Mouse (Mus musculus) monocyte, adult 5-6 weeks (primary cell): ENCODE results near the gene Map1b. TPM values are rescaled to one million over a fixed set of nuclear protein-coding genes. Genes with fewer than 3 reads are reported as not detected.

Experiments
- ATAC-seq: fragments of 153-309, 156-312 bp; replicated peaks from 2 replicates; pipeline ENCODE4 v1.8.0; 2017; ENCODE audit warnings: mild to moderate bottlenecking; ENCODE audit not compliant: low TSS enrichment, insufficient number of reproducible peaks, severe bottlenecking, poor library complexity, low FRiP score
- total RNA-seq: library from RNA; stranded (forward); fragments of 200-1000, 200-491, 200-594 nt; gene quantifications from 3 replicates; pipeline ENCODE4 v1.2.3, GENCODE M21; 2017

Map1b gene
- total RNA-seq, 1 experiment from 2014 or later = 0.19 TPM

DNA sequence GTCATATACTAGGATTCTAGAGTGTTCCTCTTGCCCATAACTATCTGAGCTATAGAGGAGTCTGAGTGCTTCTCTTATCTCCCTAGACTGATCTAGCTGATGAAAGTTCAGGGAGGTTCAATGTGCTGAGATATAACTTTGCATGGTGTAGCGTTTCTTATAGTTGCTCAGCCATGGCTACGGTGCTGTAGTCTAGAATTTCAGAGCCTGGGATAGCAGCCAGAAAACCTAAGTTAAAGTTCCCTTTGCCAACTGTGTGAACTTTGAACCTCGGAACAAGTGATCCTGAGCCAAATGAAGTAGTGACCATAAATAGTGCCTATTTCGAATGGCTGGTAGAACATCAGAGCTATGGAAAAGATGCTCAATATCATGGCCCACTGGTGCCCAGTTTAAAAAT, 56.7 kb downstream of the Map1b start:
- no peak for ATAC-seq

DNA sequence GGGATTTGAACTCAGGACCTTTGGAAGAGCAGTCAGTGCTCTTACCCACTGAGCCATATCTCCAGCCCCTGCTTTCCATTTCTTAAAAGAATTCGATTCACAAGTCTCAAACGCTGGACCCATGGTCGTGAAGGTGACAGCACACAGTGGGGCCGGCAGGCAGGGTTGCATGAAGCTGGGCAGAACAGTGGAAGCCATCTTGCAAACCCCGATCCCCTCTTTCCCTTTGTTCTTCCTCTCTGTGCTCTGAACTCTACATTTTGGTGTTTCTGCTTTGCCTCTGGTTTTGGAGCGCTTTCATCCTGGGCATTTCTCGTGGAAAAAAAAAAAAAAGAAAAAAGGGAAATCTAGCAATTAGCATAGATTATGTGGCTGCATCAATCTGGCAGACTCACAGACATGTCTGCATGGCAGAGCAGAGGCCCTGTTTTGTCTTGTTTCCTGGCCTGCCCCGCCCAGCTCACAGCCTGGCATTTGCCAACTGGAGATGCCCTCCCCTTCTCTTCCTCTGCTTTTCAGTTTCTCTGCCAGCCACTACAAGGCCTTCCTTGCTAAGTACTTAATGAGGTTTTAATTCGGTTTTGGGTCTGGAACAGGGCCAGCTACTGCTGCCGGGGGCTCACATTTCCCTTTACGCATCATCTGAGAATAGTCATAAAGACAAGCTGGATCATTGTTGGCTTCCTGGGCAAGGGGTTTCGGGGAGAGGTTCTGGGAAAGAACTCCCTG, 57.5 kb downstream of the Map1b start:
- no peak for ATAC-seq

DNA sequence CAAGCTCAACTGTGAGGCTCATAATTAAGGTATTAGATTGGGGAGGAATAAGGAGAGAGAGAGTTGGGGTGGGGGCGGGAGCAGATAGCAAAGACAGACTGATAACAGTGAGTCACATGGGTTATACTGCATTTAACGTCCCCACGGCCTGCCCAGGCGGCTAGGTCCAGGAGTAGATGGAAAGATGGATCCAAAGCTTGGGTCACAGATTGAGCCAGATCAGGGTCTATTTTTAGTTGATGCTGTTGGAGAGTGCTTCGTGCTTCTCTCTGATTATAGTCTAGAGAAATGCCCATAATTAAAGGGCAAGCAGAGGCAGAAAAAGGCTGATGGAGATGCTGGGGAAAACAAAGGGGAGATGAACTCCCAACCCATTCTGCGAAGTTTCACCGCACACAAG, 61.4 kb downstream of the Map1b start:
- ATAC-seq = no peak

DNA sequence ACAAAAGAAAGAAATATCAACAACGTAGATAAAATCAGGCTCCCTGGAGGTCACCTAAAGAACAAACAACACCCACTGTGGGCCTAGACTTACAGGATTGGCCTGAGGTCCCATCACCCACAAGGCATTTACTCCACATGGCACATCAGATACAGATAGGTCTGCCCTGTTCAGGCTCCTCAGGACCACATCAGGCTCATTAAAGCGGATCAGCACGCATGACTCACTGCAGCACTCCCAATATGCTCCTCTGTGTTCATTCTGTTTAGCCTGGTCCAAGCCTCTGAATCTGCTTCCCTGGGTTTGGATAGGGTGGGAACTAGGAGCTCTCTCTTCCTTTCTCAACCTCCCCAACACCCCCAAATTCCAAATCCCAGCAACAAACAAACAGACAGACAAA, 63.9 kb downstream of the Map1b start:
- ATAC-seq = no peak

DNA sequence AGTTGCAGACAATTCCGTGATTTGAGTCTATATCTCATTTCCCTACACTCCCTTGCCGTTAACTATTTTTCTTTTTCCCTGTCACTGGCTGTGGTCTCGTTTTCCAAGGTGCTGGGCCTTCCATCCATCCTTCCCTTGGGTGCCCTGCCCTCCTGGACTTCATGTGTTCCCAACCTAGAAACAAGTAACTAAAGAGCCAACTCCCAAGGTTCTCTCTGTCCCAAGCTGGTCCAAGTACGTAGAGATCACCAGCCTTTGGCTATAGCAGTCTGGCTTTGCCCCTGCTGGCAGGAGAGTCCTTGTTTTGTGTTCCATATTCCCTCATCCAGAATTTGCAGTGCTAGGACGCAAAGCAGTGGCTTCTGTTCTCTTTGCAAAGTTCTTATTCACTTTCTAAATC, 65.1 kb downstream of the Map1b start:
- no peak for ATAC-seq

DNA sequence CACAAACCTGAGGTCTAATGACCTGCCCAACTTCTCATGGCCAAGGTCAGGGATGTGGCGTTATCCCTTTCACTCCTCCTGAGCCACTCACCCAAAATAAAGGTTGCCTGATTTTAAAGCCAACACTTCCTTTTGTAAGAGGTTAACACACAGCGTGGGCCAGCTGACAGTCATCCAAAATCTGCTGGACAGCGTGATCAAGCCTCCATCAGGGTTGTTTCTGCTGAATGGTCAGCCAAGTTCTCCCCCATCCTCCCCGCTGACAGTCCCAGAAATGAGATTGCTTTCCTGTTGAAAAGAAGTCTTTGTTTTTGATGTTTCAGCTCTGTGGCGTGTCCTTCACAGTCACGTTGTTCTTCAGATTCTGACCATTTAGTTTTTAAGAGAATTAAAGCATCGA, 65.6 kb downstream of the Map1b start:
- no peak for ATAC-seq

DNA sequence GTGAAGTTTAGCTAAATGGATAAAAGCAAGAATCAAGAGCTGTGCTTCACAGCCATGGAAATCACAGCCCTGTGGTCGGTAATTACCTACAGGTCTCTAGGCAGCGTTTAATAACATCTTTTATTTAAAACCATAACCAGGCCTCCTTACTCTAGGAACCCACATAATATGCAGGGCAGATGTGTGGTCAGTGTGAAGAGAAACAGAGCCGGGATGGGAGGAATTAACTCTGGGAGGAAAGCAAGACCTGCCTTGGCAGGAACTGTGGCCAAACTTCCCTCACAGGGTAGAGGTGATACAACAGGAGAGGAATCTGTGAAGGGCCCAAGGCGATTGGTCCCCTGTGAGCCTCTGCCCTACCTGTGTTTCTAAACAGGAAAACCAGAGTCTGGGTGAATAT, 66.8 kb downstream of the Map1b start:
- no peak for ATAC-seq

DNA sequence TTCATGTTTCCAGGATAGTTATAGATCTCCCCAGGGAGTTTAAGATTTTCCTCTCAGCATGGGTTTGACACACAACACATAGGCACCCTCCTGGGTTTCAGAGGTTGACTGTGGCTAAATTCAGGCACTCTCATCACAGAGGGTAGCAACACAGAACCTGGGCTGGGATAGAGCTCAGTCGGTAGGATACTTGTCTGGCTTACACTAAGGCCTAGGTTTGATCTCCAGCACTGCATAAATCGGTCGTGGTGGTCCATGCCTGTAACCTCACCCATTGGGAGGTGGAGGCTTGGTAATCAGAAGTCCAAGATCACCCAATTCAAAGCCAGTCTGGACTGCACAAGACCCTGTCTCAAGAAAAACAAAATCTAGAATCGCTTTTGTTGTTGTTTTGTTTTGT, 68.1 kb downstream of the Map1b start:
- no peak for ATAC-seq

DNA sequence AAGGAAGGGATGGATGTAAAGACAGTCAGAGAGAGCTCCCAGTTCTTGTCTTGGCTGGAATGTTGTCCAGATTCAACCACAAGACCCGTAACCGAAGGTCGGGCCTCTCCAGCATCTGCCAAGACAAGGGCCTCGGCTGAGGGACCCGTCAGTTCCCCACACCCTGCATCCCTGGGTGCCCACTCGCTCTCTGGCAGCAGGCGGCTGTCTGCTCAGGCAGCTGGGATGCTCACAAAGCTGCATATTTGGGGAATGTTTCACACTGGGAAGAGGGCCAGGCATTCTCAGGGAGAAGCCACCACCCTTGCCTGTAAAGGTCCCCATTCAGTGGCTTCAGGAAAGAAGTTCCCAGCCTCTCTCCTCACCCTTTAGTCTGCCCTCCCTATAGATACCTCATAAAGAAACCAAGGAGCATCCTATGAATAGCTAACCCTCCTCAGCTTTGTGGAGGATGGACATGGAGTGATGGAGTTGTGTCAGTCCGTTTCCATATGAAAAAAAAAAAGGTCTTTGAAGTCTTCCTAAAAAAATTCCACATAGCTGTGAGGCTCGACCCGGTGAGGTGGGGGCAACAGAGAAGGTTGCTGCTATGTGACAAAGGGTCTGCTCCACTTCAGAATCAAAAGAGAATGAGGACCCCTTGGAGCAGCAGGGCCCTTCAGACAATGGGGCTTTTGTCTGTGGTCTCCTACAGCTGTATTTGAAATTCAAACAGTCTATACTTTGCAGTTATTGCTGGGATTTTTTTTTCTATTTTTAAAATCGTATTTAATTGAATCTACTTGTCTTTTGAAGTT, 68.7 kb downstream of the Map1b start:
- no peak for ATAC-seq

DNA sequence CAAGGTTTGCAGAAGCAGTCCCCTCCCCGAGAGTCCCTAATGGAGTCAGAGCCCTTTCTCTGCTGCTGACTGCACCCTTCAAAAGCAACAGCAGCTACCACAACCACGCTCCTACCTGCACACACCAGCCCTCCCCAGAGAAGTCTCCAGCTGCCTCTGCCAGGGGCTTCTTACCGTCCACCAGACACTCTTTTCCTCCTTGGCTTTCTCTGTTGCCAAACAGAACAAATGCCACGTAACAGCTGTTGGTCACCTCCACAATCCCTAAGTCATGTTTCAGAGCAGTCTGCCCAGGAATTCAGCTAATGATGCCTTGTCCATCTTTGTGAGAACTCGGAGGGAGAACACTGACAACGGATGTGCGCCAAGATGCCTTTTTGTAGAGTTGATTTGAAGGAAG, 69.3 kb downstream of the Map1b start:
- ATAC-seq = no peak

DNA sequence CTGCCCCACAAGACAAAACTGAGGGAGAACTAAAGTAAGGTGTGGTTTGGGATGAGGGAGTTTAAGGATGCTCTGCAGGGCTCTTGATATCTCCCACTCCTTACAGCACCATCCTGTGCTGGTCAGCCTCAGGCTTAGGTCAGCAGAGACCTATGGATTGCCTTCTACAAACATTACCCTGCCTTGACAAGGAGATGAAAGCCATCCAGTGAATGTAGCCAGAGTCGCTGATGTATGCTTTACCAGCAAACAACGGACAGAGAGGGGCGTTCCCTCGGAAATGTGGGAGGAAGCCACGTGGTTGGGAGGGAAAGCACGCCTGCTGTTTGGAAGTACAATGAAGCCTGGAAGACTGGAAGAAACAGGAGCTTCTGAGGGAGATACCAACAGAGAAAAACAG, 71.5 kb downstream of the Map1b start:
- ATAC-seq = no peak

DNA sequence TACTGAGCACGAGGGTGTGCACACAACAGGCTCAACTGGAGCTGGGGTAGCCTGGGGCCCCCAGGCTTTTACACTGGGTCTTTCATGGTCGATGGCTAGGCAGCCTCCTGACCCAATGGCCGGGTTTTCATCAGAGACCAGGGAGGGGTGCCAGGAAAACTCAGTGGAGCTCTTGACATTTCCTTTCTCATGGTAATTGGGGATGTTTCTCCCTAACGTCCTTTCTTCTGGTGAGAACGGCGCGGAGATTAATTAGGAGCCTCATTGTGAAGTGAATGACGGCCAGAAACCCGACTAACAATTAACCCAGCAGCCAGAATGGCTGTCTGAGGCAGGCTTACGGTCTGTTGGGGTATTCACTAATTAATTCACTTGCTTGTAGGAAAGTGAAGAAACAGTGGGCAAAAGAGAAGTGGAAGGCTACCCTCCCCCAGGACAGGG, 71.9 kb downstream of the Map1b start:
- no peak for ATAC-seq

DNA sequence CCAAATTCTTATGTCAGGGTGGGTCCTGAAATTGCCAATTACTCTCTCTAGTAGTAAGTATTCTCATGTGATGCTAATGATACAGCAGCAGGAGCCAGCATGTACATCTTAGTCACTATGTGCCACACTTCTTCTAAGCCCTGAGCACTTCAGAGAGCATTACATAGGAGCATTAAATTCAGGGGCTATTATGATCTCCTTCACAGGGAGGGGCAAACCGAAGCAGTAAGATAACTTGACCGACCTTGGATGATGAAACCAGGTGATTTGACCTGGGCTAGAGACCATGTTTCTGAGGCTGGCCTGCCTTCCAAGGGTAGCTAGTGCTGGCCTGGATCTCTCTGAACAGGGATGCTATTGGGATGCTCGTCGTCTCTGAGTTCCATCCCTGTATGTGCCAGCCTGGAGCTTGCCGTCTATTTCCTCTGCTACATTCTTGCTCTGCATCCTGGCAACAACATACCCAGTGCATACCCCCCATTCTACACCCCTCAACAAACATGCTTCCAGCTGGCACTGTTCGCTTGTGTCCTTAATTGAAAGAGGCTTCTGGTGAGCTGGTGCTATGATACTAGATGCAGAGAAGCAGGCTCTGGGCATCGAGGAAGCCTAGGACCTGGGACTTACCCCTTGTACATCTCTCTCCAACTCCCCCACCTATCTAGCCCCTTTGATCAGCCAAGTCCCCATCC, 72.7 kb downstream of the Map1b start:
- ATAC-seq = no peak

DNA sequence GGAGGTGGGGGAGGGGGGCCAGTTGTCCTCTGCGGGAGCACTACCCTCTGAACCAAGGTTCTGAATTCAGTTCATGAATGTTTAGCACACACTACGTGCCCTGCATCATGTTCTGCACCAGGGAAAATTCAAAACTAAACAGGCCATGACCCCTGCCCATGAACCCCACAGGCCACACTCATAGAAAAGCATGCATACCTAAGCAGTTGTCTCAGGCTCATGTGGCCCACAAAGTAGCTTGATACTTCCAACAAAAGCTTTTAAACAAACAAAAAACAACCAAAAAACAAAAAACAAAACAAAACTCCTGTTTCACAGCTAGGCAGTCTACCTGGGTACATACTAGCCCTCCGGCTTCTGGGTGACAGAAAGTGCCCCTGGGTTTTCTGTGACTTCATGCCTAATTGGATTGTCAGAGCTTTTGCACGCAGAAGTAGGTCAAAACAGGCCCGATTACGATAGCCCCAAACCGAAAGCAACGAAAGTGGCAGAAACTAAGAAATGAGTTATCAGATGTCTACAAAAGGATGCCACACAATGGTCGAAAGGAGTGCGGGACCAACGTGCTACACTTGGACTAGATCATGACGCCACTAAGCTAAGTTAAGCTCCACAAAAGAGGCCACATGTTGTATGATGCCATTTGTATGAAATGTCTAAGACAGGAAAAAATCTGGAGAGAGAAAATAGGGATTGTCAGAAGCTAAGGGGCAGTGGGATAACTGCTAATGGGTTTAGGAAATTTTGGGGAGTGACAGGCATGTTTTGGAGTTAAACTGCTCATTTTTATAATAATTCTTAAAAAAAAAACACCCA, 73.7 kb downstream of the Map1b start:
- ATAC-seq = no peak

DNA sequence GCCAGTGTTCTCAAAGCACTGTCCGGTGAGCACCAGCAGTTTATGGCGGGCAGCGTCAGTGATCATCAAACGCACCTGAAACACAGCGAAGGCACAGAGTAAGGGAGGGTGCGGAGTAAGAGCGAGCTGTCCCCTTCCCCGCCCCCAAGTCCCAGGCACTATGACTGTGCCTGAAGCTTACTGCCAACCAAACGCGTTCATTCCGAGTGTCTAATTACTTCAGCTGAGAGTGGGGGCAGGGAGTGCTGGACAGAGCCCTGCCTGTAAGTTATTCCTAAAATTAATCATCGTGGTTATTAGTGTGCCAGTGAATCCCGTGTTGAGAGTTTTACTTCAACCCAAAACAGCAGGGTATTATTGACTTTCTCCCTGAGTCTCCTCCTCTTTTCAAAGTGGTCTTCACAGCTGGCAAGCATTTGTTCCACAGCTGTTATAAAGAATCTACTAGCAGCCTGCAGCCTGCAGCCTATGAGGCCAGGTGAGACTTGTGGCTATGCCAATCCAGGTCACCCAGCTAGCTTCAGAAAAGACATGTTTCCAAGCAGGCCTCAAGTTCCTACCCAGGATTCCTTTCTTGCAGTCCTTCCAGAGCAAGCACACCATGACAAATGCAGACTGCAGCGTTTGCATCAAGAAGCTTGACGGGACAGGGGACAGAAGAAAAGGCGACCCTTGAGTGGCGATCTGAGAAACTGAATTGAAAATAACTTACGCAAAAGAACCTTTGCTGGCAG, 74.5 kb downstream of the Map1b start:
- no peak for ATAC-seq

DNA sequence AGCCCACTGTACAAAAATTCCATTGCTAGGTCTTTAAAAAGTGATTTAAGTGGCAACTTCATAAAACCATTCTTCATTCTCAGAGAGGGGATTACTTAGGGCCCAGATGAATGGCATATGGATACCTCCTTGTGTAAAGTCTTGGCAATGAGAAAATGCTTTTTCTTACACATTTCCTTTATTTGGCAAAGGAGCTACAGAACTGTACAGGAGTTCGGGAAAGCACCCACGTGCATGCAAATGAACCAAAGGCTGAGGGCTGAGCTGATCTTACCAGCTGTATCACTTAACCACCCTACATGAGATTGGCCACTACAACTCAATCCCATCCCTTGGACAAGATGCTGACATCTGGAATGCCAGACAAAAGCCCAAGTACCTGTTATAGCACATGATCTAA, 76.1 kb downstream of the Map1b start:
- no peak for ATAC-seq

DNA sequence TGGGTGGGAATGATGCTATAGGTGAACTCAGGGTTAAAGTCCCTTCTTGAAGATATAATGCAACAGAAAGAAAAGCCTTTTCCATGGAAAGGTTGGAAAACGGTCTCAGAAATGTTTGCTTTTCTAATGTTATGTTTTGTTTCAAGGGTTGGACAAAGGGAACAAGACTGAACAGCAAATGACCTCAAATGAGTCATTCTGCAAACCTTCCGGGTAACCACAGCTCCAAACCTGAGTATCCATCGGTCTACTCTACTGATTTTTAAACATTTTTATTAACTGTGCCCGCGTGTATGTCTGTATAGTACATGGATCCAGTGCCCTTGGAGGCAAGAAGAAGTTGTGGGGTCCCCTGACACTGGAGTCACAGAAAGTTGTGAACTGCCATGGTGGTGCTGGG, 77.0 kb downstream of the Map1b start:
- no peak for ATAC-seq

DNA sequence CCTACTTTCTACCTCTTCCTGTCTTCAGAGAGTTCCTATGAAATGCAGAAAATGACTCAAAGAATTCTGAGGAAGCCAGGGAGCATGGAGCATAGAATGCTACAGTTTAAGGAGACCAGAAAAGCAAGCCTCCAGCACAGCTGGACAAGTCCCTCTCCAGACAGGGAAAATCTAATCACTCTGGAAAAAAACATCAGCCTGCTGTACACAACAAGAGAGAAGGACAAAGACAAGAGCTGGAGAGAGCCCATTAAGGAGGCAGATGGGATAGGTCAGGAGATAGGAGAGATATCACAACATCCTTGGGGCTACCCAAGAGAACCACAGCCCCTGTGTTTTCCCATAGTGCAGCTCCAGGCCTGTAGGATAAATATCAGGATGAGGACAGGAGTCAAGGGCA, 79.3 kb downstream of the Map1b start:
- ATAC-seq = no peak
